Mouse (Mus musculus) midbrain, postnatal 0 days (tissue): Measurements from ENCODE around the gene Cenpp. TPM values are rescaled to one million over a fixed set of nuclear protein-coding genes. Genes with fewer than 3 reads are reported as not detected.
A peak's percentile ranks its signal among the peaks of the same experiment; 100 is the strongest.

Experiments
- ATAC-seq: fragments of 200-750 bp; cut with Nextera tagmentation; 2 replicates; pipeline ENCODE4 v1.8.0; 2017; ENCODE audit warnings: moderate number of reproducible peaks, mild to moderate bottlenecking, moderate TSS enrichment, moderate library complexity; ENCODE audit not compliant: low FRiP score
- DNase-seq: peaks from one replicate; pipeline ENCODE4 v3.0.0-alpha.2; 2015; ENCODE audit warnings: low spot score
- H3K27ac ChIP-seq: fragments of 300-500 bp; sonication (generic); 2 replicates; pipeline ENCODE4 v1.5.1; 2014; ENCODE audit warnings: low read depth, mild to moderate bottlenecking, low read length, mixed read lengths
- H3K27me3 ChIP-seq: fragments of 300-500 bp; sonication (generic); 2 replicates; pipeline ENCODE4 v1.6.1; 2014; ENCODE audit warnings: low read length, control low read depth, mixed read lengths; ENCODE audit not compliant: insufficient read depth
- H3K36me3 ChIP-seq: fragments of 300-500 bp; sonication (generic); 2 replicates; pipeline ENCODE4 v1.6.1; 2014; ENCODE audit warnings: low read length, control low read depth, mixed read lengths; ENCODE audit not compliant: insufficient read depth
- H3K4me1 ChIP-seq: fragments of 300-500 bp; sonication (generic); 2 replicates; pipeline ENCODE4 v1.6.1; 2014; ENCODE audit warnings: mild to moderate bottlenecking, control low read depth, antibody characterized with exemption, low read length, mixed read lengths; ENCODE audit not compliant: insufficient read depth
- H3K4me2 ChIP-seq: fragments of 300-500 bp; sonication (generic); 2 replicates; pipeline ENCODE4 v1.6.1; 2014; ENCODE audit warnings: low read depth, mild to moderate bottlenecking, low read length, mixed read lengths; ENCODE audit not compliant: poor library complexity, severe bottlenecking
- H3K4me3 ChIP-seq: fragments of 300-500 bp; sonication (generic); 2 replicates; pipeline ENCODE4 v1.5.1; 2014; ENCODE audit warnings: low read depth, mild to moderate bottlenecking, low read length, moderate library complexity
- H3K9ac ChIP-seq: fragments of 300-500 bp; sonication (generic); replicated peaks from 2 replicates; pipeline ENCODE4 v1.6.1; 2014; ENCODE audit warnings: mild to moderate bottlenecking, low read length, moderate library complexity, mixed read lengths; ENCODE audit not compliant: poor library complexity, severe bottlenecking
- H3K9me3 ChIP-seq: fragments of 300-500 bp; sonication (generic); 2 replicates; pipeline ENCODE4 v1.6.1; 2016; ENCODE audit warnings: low read length, control low read depth
- CTCF ChIP-seq: IDR thresholded peaks from 2 replicates; pipeline ENCODE4 v1.5.1; 2016; ENCODE audit warnings: antibody characterized with exemption, mild to moderate bottlenecking
- WGBS: fragments of 180-500 bp; shearing (Covaris S2); extraction: QIAGEN DNeasy Blood & Tissue Kit; methylation state at CpG from one replicate; pipeline ENCODE4 v1.1.7; 2014; 5-methylcytosine and 5-hydroxymethylcytosine counted together
- polyA plus RNA-seq: library from polyadenylated mRNA; unstranded; fragments of >200 nt; fragmentation: Nextera tagmentation; extraction: Ambion mirVana; gene quantifications from 2 replicates; pipeline ENCODE4 v1.2.1, GENCODE M21; 2015
- total RNA-seq: library from RNA; depleted of rRNA; stranded (reverse); fragments of >200 nt; gene quantifications from 2 replicates; pipeline ENCODE4 v1.2.3, GENCODE M21; 2014

The Cenpp gene
- total and polyA plus RNA-seq, 2 experiments from 2014 or later = 1.3 to 6.9 TPM

- no peaks in the 10 kb centered on the region for H3K27me3 ChIP-seq
- no peak overlapping the region for H3K4me2 ChIP-seq
- H3K9me3 ChIP-seq = no peaks in the 10 kb centered on the region
- H3K4me3 ChIP-seq = no peak overlapping the region
- H3K9ac ChIP-seq = no peak overlapping the region
- 96% methylated on average over 6 of the region's 6 CpGs for WGBS
- no peak for TF ChIP-seq CTCF
- no peak for DNase-seq
- H3K27ac ChIP-seq = no peak overlapping the region
- no peaks in the 10 kb centered on the region for H3K4me1 ChIP-seq
- no peak for ATAC-seq
- no peaks in the 10 kb centered on the region for H3K36me3 ChIP-seq
These were observed 66.5 kb downstream of the Cenpp start for GRCm38 (mm10) chr13:49586062-49586461.

DNA sequence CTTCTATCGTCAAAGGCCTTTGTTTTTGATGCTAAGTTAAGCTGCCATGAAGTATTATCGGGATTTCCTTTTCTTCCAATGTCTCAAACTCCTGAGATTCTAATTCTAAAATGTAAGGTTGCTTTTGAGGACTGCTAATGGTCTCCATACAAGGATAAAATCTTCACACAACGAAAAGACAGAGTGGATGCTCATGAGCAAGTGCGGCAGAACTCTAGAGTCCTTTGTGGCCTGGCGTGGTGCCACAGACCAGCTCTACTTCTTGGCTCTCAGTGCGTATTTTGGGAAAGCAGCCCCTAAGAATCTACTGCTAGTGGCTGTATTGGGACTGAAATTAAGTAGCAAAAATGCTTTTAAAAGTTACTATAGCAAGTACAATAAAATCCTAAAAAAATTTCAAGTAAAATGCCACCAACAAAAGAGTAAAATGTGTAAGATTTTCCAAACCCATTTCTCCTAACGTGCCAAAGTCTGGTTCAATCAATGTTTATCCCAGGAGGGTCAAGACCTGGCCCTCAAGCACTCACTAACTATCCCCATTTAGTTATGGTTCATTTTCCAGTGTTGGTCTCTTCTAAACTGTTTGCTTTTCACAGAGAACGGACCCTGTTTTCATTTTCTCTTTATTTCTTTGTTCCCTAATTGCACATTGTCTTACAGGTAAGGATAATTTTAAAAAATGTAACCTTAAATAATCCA lies 68.1 kb downstream of the Cenpp start:
- H3K27ac ChIP-seq = no peak overlapping the region
- no peak for TF ChIP-seq CTCF
- H3K4me3 ChIP-seq = no peak overlapping the region
- ATAC-seq (no peak), DNase-seq (peak; percentile 10)
- H3K9ac ChIP-seq = no peak overlapping the region
- H3K27me3 ChIP-seq = no peaks in the 10 kb centered on the region
- no peak overlapping the region for H3K4me2 ChIP-seq
- H3K4me1 ChIP-seq = no peaks in the 10 kb centered on the region
- H3K9me3 ChIP-seq = no peaks in the 10 kb centered on the region
- no peaks in the 10 kb centered on the region for H3K36me3 ChIP-seq
- WGBS = 77% methylated on average over 8 of the region's 8 CpGs

DNA sequence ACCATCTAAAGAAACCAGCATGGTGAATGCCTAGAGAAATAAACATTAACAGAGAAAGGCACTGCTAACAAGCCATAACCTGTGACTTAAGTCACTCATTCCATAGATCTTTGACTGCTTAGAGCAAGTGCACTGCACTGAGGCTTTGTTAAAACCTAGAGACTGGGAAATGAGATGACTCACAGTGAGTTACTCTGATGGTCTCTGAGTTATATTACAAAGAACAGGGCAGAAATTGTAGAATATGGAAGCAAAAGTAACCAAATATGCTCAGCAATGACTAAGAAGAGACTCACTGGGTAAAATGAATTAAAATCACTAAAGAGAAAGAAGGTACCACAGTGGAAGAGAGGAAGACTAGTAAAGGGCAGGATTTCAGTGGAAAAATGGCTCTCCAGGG lies 68.7 kb downstream of the Cenpp start:
- no peaks in the 10 kb centered on the region for H3K36me3 ChIP-seq
- no peaks in the 10 kb centered on the region for H3K9me3 ChIP-seq
- ATAC-seq (no peak), DNase-seq (no peak)
- H3K9ac ChIP-seq = no peak overlapping the region
- H3K4me3 ChIP-seq = no peak overlapping the region
- H3K27ac ChIP-seq = no peak overlapping the region
- TF ChIP-seq CTCF = no peak
- H3K4me2 ChIP-seq = no peak overlapping the region
- H3K4me1 ChIP-seq = no peaks in the 10 kb centered on the region
- H3K27me3 ChIP-seq = no peaks in the 10 kb centered on the region

DNA sequence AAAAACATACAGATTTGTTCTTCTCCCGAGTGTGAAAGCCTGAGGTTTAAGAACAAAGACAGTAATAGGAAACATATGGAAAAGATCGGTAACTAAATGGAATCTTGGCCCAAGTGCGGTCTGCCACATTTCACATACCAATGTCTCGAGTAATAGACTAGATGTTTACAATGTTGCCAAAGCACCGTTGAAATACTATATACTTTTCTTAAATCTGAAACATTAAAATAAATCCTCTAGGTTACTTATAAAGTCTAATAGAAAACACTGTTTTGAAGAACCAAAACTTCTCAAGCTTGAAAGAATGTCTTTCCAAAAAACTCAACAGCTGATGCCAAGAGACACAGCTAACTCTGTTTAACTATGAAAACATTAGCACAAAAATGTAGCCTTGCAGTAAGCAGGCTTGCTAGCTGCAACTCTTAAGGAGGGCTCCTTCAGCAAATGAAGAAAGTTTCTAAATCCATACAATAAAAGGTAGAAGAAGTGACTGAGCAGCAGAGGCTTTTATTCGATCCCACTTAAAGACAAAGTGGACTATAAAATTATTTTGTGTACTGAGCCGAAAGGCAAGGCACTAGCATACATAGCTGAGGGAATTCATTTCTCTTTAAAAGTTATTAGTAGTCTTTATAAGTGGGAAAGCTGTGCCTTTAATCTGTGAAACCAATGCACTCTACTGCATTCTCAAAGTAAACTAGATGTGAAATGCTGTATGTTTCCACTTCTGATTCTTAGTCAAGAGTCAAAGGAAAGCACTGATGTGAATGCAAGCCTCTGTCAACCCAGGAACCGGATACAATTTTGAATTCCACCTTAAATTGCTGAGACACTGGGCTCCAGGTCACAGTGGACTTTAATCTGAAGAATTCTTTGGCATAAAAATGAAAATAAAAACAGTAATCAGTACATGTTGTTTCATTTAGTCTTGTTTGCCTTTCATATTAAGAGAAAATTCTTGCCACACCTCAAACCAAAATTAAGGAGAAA lies 70.7 kb downstream of the Cenpp start, which contains the start of gene Omd:
Gene Omd (plus strand): TSS at position 922 of the 990 bp plus-strand sequence.
- Histone ChIP-seq H3K36me3 (no peaks in the 10 kb centered on the region), H3K27me3 (no peaks in the 10 kb centered on the region), H3K4me3 (no peak within 1 kb of the TSS), H3K27ac (no peak within 1 kb of the TSS), H3K9ac (no peak within 1 kb of the TSS), H3K4me1 (no peaks in the 10 kb centered on the region), H3K9me3 (no peaks in the 10 kb centered on the region), H3K4me2 (no peak within 1 kb of the TSS)
- no peak for DNase-seq
- no peak for ATAC-seq
- TF ChIP-seq CTCF = no peak
- WGBS = 84% methylated on average over 8 of the region's 8 CpGs

- H3K27me3 ChIP-seq = no peaks in the 10 kb centered on the region
- no peak overlapping the region for H3K4me2 ChIP-seq
- ATAC-seq (no peak), DNase-seq (no peak)
- H3K9ac ChIP-seq = no peak overlapping the region
- 87% methylated on average over 2 of the region's 2 CpGs for WGBS
- no peak for TF ChIP-seq CTCF
- H3K4me1 ChIP-seq = no peaks in the 10 kb centered on the region
- H3K36me3 ChIP-seq = no peaks in the 10 kb centered on the region
- H3K27ac ChIP-seq = no peak overlapping the region
- no peaks in the 10 kb centered on the region for H3K9me3 ChIP-seq
- no peak overlapping the region for H3K4me3 ChIP-seq
These were observed 81.2 kb downstream of the Cenpp start for GRCm38 (mm10) chr13:49571418-49571817.

DNA sequence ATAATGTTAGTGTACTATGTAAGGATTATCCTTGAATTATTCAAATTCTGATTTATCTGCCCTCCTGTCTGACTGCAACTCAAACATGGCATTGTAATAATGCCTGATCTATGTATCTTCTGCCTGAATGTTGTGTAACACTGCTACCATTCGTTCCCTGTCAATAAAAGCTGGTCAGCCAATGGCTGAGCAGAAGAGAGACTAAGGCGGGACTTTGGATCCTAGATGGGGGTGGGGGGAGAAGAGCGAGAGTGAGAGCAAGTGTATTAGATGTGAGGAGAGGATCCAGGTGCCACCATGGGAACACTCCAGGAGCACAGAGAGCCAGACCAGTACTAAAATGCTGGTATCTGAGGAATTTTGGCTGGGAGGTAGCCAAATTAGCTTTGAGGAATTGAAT lies 82.2 kb downstream of the Cenpp start:
- H3K9ac ChIP-seq = no peak overlapping the region
- H3K27ac ChIP-seq = no peak overlapping the region
- ATAC-seq = no peak
- H3K4me1 ChIP-seq = no peaks in the 10 kb centered on the region
- DNase-seq = no peak
- H3K36me3 ChIP-seq = no peaks in the 10 kb centered on the region
- no peaks in the 10 kb centered on the region for H3K27me3 ChIP-seq
- 67% methylated on average over 3 of the region's 3 CpGs for WGBS
- no peaks in the 10 kb centered on the region for H3K9me3 ChIP-seq
- H3K4me2 ChIP-seq = no peak overlapping the region
- TF ChIP-seq CTCF = no peak
- no peak overlapping the region for H3K4me3 ChIP-seq
